Mouse (Mus musculus): ENCODE data around the gene Tm4sf5. TPM values are rescaled to one million over a fixed set of nuclear protein-coding genes. Genes with fewer than 3 reads are reported as not detected.
"Not testable (repeated sequence)": the region's sequence is repeated elsewhere in the genome, so short reads cannot be mapped to it uniquely, and the experiment has no call there.

Gene Tm4sf5
- polyA plus RNA-seq, 1 experiment from 2014 or later: 1.4 TPM

- H3K4me2 ChIP-seq; H3K4me3 ChIP-seq (replicated peaks); ATAC-seq (ENCODE audit: insufficient number of reproducible peaks, insufficient read depth, low FRiP score, low TSS enrichment, low read depth); H3K27ac ChIP-seq; H3K9ac ChIP-seq (replicated peaks); H3K9me3 ChIP-seq: not testable (repeated sequence)
- H3K4me1 ChIP-seq (replicated peaks): peaks cover 18% of the 10 kb centered on the region
- 88% methylated on average over 8 of the region's 8 CpGs for WGBS
- peaks cover 24% of the 10 kb centered on the region for H3K36me3 ChIP-seq
- H3K27me3 ChIP-seq: peaks cover 11% of the 10 kb centered on the region
Measured at GRCm38 (mm10) chr11:70523306-70523989, 18.4 kb downstream of the Tm4sf5 start.

GRCm38 (mm10) chr11:70524782-70525181 lies 19.7 kb downstream of the Tm4sf5 start:
- peaks cover 9% of the 10 kb centered on the region for H3K27me3 ChIP-seq
- H3K9ac ChIP-seq (replicated peaks): no peak overlapping the region
- H3K36me3 ChIP-seq: peaks cover 32% of the 10 kb centered on the region
- peak; percentile 41 for ATAC-seq (ENCODE audit: insufficient number of reproducible peaks, insufficient read depth, low FRiP score, low TSS enrichment, low read depth)
- no peaks in the 10 kb centered on the region for H3K9me3 ChIP-seq
- H3K4me2 ChIP-seq: peak overlapping the region; percentile 51
- H3K27ac ChIP-seq: no peak overlapping the region
- WGBS: 7% methylated on average over 8 of the region's 8 CpGs
- peak overlapping the region; percentile 71 for H3K4me3 ChIP-seq (replicated peaks)
- H3K4me1 ChIP-seq (replicated peaks): peaks cover 15% of the 10 kb centered on the region

GRCm38 (mm10) chr11:70525184-70525678 lies 20.2 kb downstream of the Tm4sf5 start, which contains the start of gene Psmb6:
Gene Psmb6 (plus strand): TSS chr11:70525367.
- ATAC-seq (ENCODE audit: insufficient number of reproducible peaks, insufficient read depth, low FRiP score, low TSS enrichment, low read depth): peak; percentile 94
- Histone ChIP-seq H3K4me1 (replicated peaks) (peaks cover 11% of the 10 kb centered on the region), H3K27ac (peak within 1 kb of the TSS; percentile 41; the same call in 1 of the 2 replicates), H3K9ac (replicated peaks) (peak within 1 kb of the TSS; percentile 72), H3K9me3 (no peaks in the 10 kb centered on the region), H3K36me3 (peaks cover 32% of the 10 kb centered on the region), H3K27me3 (peaks cover 4% of the 10 kb centered on the region), H3K4me2 (peak within 1 kb of the TSS; percentile 76), H3K4me3 (replicated peaks) (peak within 1 kb of the TSS; percentile 71)
- under 1% methylated on average over 24 of the region's 26 CpGs for WGBS

GRCm38 (mm10) chr11:70525726-70526125 lies 20.7 kb downstream of the Tm4sf5 start:
- Histone ChIP-seq H3K9me3 (no peaks in the 10 kb centered on the region), H3K36me3 (peaks cover 32% of the 10 kb centered on the region), H3K9ac (replicated peaks) (peak overlapping the region; percentile 72), H3K4me2 (peak overlapping the region; percentile 76), H3K27ac (peak overlapping the region; percentile 41; the same call in 1 of the 2 replicates), H3K4me3 (replicated peaks) (peak overlapping the region; percentile 71), H3K27me3 (no peaks in the 10 kb centered on the region), H3K4me1 (replicated peaks) (peaks cover 8% of the 10 kb centered on the region)
- ATAC-seq (ENCODE audit: insufficient number of reproducible peaks, insufficient read depth, low FRiP score, low TSS enrichment, low read depth): 0 out of 2 replicates have a peak, but pooled peaks have one; percentile 15
- WGBS: 2% methylated on average over 12 of the region's 12 CpGs

GRCm38 (mm10) chr11:70526211-70526610 lies 21.2 kb downstream of the Tm4sf5 start:
- H3K9ac ChIP-seq (replicated peaks): peak overlapping the region; percentile 72
- WGBS: 90% methylated on average over 12 of the region's 12 CpGs

GRCm38 (mm10) chr11:70528610-70529009 lies 23.6 kb downstream of the Tm4sf5 start:
- 91% methylated on average over 7 of the region's 7 CpGs for WGBS
- Histone ChIP-seq H3K4me1 (replicated peaks) (peaks cover 8% of the 10 kb centered on the region), H3K36me3 (peaks cover 32% of the 10 kb centered on the region), H3K27ac (no peak overlapping the region), H3K27me3 (no peaks in the 10 kb centered on the region), H3K4me2 (no peak overlapping the region), H3K9ac (replicated peaks) (no peak overlapping the region), H3K4me3 (replicated peaks) (no peak overlapping the region), H3K9me3 (no peaks in the 10 kb centered on the region)
- no peak for ATAC-seq (ENCODE audit: insufficient number of reproducible peaks, insufficient read depth, low FRiP score, low TSS enrichment, low read depth)

More at GRCm38 (mm10) chr11:70526211-70526610, 21.2 kb downstream of the Tm4sf5 start:
- H3K4me2 ChIP-seq: peak overlapping the region; percentile 76
- no peak for ATAC-seq (ENCODE audit: insufficient number of reproducible peaks, insufficient read depth, low FRiP score, low TSS enrichment, low read depth)
- no peaks in the 10 kb centered on the region for H3K9me3 ChIP-seq
- no peaks in the 10 kb centered on the region for H3K27me3 ChIP-seq
- peaks cover 8% of the 10 kb centered on the region for H3K4me1 ChIP-seq (replicated peaks)
- H3K36me3 ChIP-seq: peaks cover 32% of the 10 kb centered on the region
- peak overlapping the region; percentile 71 for H3K4me3 ChIP-seq (replicated peaks)
- H3K27ac ChIP-seq: no peak overlapping the region

GRCm38 (mm10) chr11:70531065-70531464 lies 26.0 kb downstream of the Tm4sf5 start:
- not testable (repeated sequence) for H3K4me3 ChIP-seq (replicated peaks); H3K27ac ChIP-seq; H3K4me1 ChIP-seq (replicated peaks); H3K27me3 ChIP-seq; H3K4me2 ChIP-seq; H3K9ac ChIP-seq (replicated peaks); H3K9me3 ChIP-seq; ATAC-seq (ENCODE audit: insufficient number of reproducible peaks, insufficient read depth, low FRiP score, low TSS enrichment, low read depth)
- whole genome bisulfite sequencing: 77% methylated on average over 2 of the region's 2 CpGs
- peaks cover 31% of the 10 kb centered on the region for H3K36me3 ChIP-seq

GRCm38 (mm10) chr11:70532839-70533238 lies 27.8 kb downstream of the Tm4sf5 start, which contains the start of gene Gm40193:
Gene Gm40193 (minus strand): TSS chr11:70532939.
- WGBS: 70% methylated on average over 6 of the region's 6 CpGs
- no peak for ATAC-seq (ENCODE audit: insufficient number of reproducible peaks, insufficient read depth, low FRiP score, low TSS enrichment, low read depth)

GRCm38 (mm10) chr11:70539423-70539822 lies 34.4 kb downstream of the Tm4sf5 start:
- Histone ChIP-seq H3K4me3 (replicated peaks) (peak overlapping the region; percentile 61), H3K4me1 (replicated peaks) (no peaks in the 10 kb centered on the region), H3K9ac (replicated peaks) (peak overlapping the region; percentile 72; the same call in 1 of the 2 replicates), H3K36me3 (no peaks in the 10 kb centered on the region), H3K27ac (no peak overlapping the region), H3K27me3 (peaks cover 54% of the 10 kb centered on the region), H3K4me2 (peak overlapping the region; percentile 92), H3K9me3 (no peaks in the 10 kb centered on the region)
- 16% methylated on average over 9 of the region's 9 CpGs for WGBS
- no peak for ATAC-seq (ENCODE audit: insufficient number of reproducible peaks, insufficient read depth, low FRiP score, low TSS enrichment, low read depth)

More at GRCm38 (mm10) chr11:70532839-70533238, 27.8 kb downstream of the Tm4sf5 start, which contains the start of gene Gm40193:
- Histone ChIP-seq H3K4me3 (replicated peaks) (no peak within 1 kb of the TSS), H3K36me3 (peaks cover 13% of the 10 kb centered on the region), H3K4me1 (replicated peaks) (no peaks in the 10 kb centered on the region), H3K9ac (replicated peaks) (no peak within 1 kb of the TSS), H3K27ac (no peak within 1 kb of the TSS), H3K4me2 (no peak within 1 kb of the TSS), H3K27me3 (no peaks in the 10 kb centered on the region), H3K9me3 (no peaks in the 10 kb centered on the region)

- no peaks in the 10 kb centered on the region for H3K4me1 ChIP-seq (replicated peaks)
- H3K27me3 ChIP-seq: peaks cover 54% of the 10 kb centered on the region
- peak within 1 kb of the TSS; percentile 61 for H3K4me3 ChIP-seq (replicated peaks)
- no peaks in the 10 kb centered on the region for H3K36me3 ChIP-seq
- no peaks in the 10 kb centered on the region for H3K9me3 ChIP-seq
- H3K9ac ChIP-seq (replicated peaks): peak within 1 kb of the TSS; percentile 72
- no peak within 1 kb of the TSS for H3K27ac ChIP-seq
- H3K4me2 ChIP-seq: peak within 1 kb of the TSS; percentile 92
- WGBS: under 1% methylated on average over 58 of the region's 65 CpGs
- peak; percentile 88 for ATAC-seq (ENCODE audit: insufficient number of reproducible peaks, insufficient read depth, low FRiP score, low TSS enrichment, low read depth)
Measured at GRCm38 (mm10) chr11:70539877-70540587, 35.0 kb downstream of the Tm4sf5 start, which contains the start of gene Pld2. Gene Pld2 (plus strand): TSS chr11:70540064.

GRCm38 (mm10) chr11:70540928-70541327 lies 35.9 kb downstream of the Tm4sf5 start:
- ATAC-seq (ENCODE audit: insufficient number of reproducible peaks, insufficient read depth, low FRiP score, low TSS enrichment, low read depth): no peak
- Histone ChIP-seq H3K27me3 (peaks cover 54% of the 10 kb centered on the region), H3K4me3 (replicated peaks) (peak overlapping the region; percentile 61; the same call in 1 of the 2 replicates)

More at GRCm38 (mm10) chr11:70540928-70541327, 35.9 kb downstream of the Tm4sf5 start:
- Histone ChIP-seq H3K27ac (no peak overlapping the region), H3K9me3 (no peaks in the 10 kb centered on the region), H3K9ac (replicated peaks) (no peak overlapping the region), H3K36me3 (no peaks in the 10 kb centered on the region), H3K4me2 (peak overlapping the region; percentile 92), H3K4me1 (replicated peaks) (no peaks in the 10 kb centered on the region)
- WGBS: 87% methylated on average over 7 of the region's 7 CpGs
